Mouse (Mus musculus) adrenal gland, postnatal 10 days (tissue): ENCODE data around the gene Egln2. TPM values are rescaled to one million over a fixed set of nuclear protein-coding genes. Genes with fewer than 3 reads are reported as not detected.
A peak's percentile ranks its signal among the peaks of the same experiment; 100 is the strongest.

Source experiments
- DNase-seq: peaks from one replicate; pipeline ENCODE4 v3.0.0; 2021; ENCODE audit warnings: mixed read lengths
- total RNA-seq, 2 experiments: library from RNA; stranded (reverse); gene quantifications; 2 replicates each; pipeline ENCODE4 v1.2.3; 2021

Egln2 gene
- total RNA-seq, 2 experiments from 2014 or later: 88.9 to 90.2 TPM

GRCm38 (mm10) chr7:27177942-27178323 is 11.3 kb upstream of the Egln2 start:
- DNase-seq: no peak

GRCm38 (mm10) chr7:27174896-27175295 is 8.3 kb upstream of the Egln2 start:
- no peak for DNase-seq

GRCm38 (mm10) chr7:27174496-27174895 is 7.9 kb upstream of the Egln2 start:
- DNase-seq: no peak

DNA sequence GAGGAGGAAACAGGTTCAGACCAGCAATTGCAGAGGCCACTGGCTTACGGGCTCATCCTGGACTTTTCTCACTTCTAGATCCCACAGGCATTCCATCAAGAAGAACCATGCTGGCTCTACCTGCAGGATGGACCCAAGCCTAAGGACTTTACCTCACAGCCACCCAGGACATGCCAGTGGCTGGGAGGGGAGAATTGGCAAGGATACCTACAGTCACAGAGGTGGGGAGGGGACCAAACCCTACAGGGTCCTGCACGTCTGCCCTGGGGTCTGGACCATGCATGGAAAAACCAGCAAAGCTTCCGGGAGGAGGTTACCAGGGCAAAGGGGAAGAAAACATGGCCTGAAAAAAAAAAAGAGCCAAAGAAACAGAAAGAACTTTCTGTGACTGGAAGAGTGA is 4.4 kb upstream of the Egln2 start:
- DNase-seq: no peak

- no peak for DNase-seq
These were observed 1.8 kb upstream of the Egln2 start for GRCm38 (mm10) chr7:27168371-27168770.

- DNase-seq: no peak
These were observed 983 bp upstream of the Egln2 start for GRCm38 (mm10) chr7:27167475-27168094.

DNA sequence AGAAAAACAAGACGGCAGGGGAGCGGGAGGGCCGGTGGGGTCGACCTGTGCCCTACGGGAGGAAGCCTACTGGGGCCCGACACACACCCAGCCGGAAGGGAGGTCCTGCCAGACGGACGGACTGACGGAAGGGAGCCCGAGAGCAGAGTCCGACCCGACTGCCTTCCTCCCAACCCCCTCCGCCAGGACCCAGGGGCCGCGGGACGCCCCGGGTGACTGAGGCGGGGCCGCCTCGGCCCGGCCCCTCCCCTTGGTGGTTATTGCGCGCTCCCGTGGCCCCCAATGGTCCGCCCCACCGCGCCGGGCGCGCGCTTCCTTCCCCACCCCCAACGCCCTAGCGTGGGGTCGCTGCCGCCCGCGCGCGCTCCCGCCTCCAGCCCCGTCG is 381 bp downstream of the Egln2 start:
- peak; percentile 94 for DNase-seq

GRCm38 (mm10) chr7:27165696-27166095 is 906 bp downstream of the Egln2 start:
- no peak for DNase-seq

DNA sequence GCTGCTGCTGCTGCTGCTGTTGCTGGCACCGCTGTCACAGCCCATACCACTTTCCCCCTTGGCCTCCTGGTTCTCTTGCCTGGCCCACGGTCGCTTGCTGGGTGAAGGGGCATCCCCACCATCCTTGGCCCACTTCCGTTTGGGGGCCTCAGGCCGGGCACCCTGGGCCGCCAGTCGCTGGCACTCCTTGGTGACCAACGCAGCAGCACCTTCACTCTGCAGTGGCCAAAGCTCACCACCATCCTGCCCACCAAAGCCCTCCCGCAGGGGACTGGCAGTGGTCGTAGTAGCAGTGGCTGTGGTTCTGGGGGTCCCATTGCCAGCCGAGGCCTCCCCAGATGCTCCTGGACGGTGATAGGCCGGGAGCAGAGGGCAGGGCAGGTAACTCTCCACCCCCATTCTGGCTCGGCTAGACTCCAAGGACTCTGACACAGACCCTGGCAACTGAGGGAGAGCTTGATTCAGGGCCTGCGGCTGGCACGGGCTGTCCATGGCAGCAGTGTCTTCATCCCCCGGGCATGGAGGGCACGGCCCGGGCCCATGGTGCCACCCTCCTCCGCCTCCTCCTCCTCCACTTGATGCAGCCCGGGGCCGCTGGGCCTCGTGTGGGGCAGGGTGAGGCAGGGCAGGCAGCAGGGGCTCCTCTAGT is 1.5 kb downstream of the Egln2 start:
- DNase-seq: peak; percentile 83

DNA sequence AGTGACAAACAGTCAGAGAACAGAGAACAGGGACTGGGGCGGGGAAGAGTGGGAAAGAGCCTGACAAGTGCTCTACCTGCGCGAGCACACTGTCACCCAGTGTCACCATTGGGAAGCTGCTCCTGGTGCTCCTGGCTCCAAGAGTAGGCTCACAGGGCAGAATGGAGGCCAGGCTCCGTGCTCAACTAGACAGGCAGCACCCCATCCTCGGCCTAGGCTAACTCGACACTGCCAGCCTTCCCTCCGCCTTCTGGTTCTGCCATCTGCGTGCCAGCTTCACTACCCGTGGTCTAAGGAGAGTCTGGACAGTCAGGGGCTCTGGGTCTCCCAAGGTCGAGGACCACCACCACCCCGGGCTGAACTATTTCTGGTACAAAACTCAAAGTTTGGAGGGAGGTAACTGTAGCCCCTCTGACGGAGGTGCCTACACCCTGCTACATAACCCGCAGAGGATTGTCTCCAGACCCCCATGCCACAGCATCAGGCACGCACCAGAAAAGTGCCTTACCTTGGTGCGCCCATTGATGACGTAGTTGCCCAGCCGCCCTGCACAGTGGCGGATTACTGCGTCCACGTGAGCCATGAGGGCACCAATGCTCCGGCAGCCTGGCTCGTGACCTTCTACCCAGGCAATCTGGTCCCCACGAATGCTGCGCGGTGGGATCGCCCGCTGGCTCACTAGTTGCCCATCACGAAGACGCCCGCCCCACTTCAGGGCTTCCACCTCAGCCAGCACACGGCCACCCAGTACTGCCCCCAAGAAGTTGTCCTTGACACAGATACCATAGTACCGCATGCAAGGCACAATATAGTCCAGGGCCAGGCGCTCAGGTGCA is 2.3 kb downstream of the Egln2 start:
- DNase-seq: no peak

DNA sequence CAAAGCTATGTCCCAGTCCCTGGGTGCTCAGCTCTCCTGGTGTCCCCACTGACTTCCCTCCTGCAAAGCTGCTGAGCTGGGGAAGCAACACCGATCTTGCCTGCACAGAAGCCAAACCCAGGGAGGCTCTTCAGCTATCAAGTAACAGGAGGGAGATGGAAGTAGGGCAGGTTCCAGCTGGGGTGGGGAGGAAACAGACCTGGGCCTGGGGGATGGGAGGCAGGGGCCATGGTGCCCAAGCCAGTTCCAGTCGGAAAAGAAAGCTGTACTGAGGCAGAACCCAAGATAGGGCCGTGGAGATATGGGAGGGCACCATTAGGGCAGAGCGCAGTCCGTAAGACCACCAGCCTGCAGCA is 3.2 kb downstream of the Egln2 start:
- no peak for DNase-seq

- DNase-seq: no peak
These were observed 3.7 kb downstream of the Egln2 start for GRCm38 (mm10) chr7:27162780-27163449.

DNA sequence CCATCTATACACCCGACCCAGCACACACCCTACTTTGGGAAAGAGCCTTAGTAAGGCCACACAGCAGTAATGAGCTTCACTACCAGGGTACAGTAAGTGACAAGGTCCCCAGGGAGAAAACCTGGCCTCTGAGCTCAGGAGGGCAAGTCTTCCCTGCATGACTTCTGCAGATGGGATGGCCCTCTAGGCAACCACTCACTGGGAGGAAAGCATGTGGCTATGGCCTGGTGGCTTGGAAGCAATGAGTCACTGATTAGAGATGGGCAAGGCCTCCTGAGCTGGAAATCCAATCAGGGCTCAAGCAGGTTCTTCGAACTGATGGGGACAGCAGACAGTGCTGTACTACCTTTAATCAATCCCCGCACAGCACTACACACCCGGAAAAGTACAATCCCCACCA is 4.9 kb downstream of the Egln2 start:
- no peak for DNase-seq

- no peak for DNase-seq
These were observed 5.7 kb downstream of the Egln2 start for GRCm38 (mm10) chr7:27160921-27161320.

- DNase-seq: peak; percentile 90
These were observed 6.7 kb downstream of the Egln2 start for GRCm38 (mm10) chr7:27159882-27160281.

DNA sequence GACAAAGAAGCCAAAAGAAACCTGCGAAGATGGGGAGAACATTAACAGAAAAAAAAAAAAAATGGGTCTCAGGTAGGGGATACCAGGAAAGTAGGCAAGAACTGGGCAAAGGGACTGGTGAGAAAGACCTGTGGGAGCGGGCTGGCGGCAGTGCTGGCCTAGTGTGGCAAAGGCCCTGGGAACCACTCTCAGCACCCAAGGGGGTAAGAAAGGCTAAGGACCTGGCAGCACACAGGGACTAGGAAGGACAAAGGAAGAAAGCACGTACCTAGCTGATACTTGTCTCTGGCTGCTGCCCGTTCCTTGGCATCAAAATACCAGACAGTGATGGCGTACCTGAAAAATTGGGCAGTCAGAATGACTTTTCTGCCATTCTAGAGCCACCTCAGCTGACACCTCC is 7.3 kb downstream of the Egln2 start:
- DNase-seq: peak; percentile 46

DNA sequence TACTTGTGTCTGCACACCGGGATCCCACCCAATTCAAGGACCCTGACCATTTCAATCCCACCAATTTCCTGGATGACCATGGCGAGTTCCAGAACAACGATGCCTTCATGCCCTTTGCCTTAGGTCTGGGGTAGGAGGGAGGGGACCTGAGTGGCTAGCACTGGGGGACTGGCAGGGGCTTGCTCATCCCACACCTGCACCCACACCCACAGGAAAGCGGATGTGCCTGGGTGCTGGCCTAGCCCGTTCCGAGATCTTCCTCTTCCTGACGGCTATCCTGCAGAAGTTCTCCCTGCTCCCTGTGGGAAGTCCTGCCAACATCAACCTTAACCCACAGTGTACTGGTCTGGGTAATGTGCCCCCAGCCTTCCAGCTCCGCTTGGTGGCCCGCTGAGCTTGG is 8.4 kb downstream of the Egln2 start:
- DNase-seq: peak; percentile 10

DNA sequence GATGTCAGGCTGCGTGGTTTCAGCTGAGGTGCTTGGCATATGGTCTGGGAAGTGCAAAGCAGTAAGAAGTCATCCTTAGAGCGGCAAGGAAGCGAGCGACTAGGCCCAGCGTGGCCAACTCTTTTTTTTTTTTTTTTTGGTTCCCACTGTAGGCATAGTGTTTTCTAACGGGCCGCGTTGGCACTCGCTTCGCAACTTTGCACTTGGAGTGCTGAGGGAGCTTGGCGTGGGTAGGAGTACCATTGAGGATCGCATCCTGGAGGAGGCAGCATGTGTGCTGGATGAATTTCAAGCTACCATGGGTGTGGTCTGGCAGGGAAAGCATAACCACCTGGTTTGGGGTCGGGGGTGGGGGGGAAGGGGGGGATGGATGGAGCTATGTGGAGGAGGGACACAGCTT is 10.6 kb downstream of the Egln2 start:
- no peak for DNase-seq

- no peak for DNase-seq
These were observed 13.3 kb downstream of the Egln2 start, which contains the start of gene Cyp2t4 for GRCm38 (mm10) chr7:27153205-27153764. Gene Cyp2t4 (plus strand): TSS chr7:27153714.

- no peak for DNase-seq
These were observed 30.1 kb downstream of the Egln2 start for GRCm38 (mm10) chr7:27136410-27136996.

GRCm38 (mm10) chr7:27133757-27134156 is 32.8 kb downstream of the Egln2 start:
- no peak for DNase-seq

GRCm38 (mm10) chr7:27133156-27133555 is 33.4 kb downstream of the Egln2 start:
- DNase-seq: peak; percentile 56
